34 mouse cellular contexts compared by ENCODE assay signal in genomic region chr9:87784872-87785271, GRCm38 (mm10). TPM values are rescaled to one million over a fixed set of nuclear protein-coding genes. Genes with fewer than 3 reads are reported as not detected.
"Had no signal": no experiment of that assay in that cellular context is flagged by ENCODE, and none has a peak within 500 bp of the region (broad histone marks: within the 10 kb centered on the region; RNA-seq: fewer than 3 reads in every experiment).

No protein-coding gene starts in this region.

- H3K4me3 ChIP-seq: heart, embryonic 12.5 days; heart, embryonic 13.5 days; heart, embryonic 15.5 days; hindbrain, embryonic 10.5 days; hindbrain, embryonic 12.5 days; hindbrain, embryonic 13.5 days; hindbrain, embryonic 15.5 days; intestine, embryonic 15.5 days; layer of hippocampus, adult 2 months; left cerebral cortex, adult 2 months had no signal

- H3K27ac ChIP-seq: heart, embryonic 13.5 days; heart, embryonic 15.5 days; hindbrain, embryonic 10.5 days; hindbrain, embryonic 12.5 days; hindbrain, embryonic 13.5 days; hindbrain, embryonic 14.5 days; hindbrain, embryonic 15.5 days; hindbrain, postnatal 0 days; intestine, embryonic 15.5 days; kidney, postnatal 0 days; layer of hippocampus, adult 2 months; left cerebral cortex, adult 2 months had no signal

- H3K9ac ChIP-seq: heart, embryonic 12.5 days; heart, embryonic 13.5 days; heart, embryonic 15.5 days; hindbrain, embryonic 12.5 days; hindbrain, embryonic 13.5 days; hindbrain, embryonic 14.5 days; hindbrain, embryonic 15.5 days; intestine, embryonic 15.5 days had no signal

- H3K4me2 ChIP-seq: heart, embryonic 12.5 days; heart, embryonic 13.5 days; heart, embryonic 15.5 days; hindbrain, embryonic 12.5 days; hindbrain, embryonic 13.5 days; hindbrain, embryonic 14.5 days; hindbrain, embryonic 15.5 days; intestine, embryonic 15.5 days had no signal

- DNase-seq: heart, postnatal 10 days; heart, postnatal 14 days; heart, postnatal 36 days; heart, postnatal 4 days; kidney, adult 11 months; kidney, adult 18-20 months; kidney, adult 2 months; kidney, adult 8-10 months; kidney, adult 9 months; kidney, postnatal 10 days; kidney, postnatal 14 days; kidney, postnatal 25 days; kidney, postnatal 36 days; kidney, postnatal 4 days; layer of hippocampus, adult 9-11 months; layer of hippocampus, postnatal 36 days had no signal

- H3K36me3 ChIP-seq: heart, embryonic 12.5 days; heart, embryonic 13.5 days; heart, embryonic 15.5 days; hindbrain, embryonic 10.5 days; hindbrain, embryonic 12.5 days; hindbrain, embryonic 13.5 days; hindbrain, embryonic 15.5 days; intestine, embryonic 15.5 days had no signal

- ATAC-seq: hindbrain, embryonic 16.5 days; hindbrain, postnatal 0 days; inflammation-experienced regulatory T-cells, adult 6 months; intestine, embryonic 15.5 days; intestine, embryonic 16.5 days; intestine, postnatal 0 days had no signal

- H3K27me3 ChIP-seq: heart, embryonic 12.5 days; heart, embryonic 13.5 days; heart, embryonic 15.5 days; hindbrain, embryonic 12.5 days; hindbrain, embryonic 13.5 days; hindbrain, embryonic 15.5 days; intestine, embryonic 15.5 days had no signal

- H3K9me3 ChIP-seq: heart, embryonic 12.5 days; heart, embryonic 13.5 days; heart, embryonic 15.5 days; hindbrain, embryonic 10.5 days; hindbrain, embryonic 12.5 days; hindbrain, embryonic 13.5 days; hindbrain, embryonic 15.5 days; intestine, embryonic 15.5 days had no signal

- H3K4me1 ChIP-seq: heart, embryonic 12.5 days; heart, embryonic 13.5 days; heart, embryonic 15.5 days; hindbrain, embryonic 10.5 days; hindbrain, embryonic 12.5 days; hindbrain, embryonic 13.5 days; hindbrain, embryonic 15.5 days; intestine, embryonic 15.5 days had no signal

RNA-seq across cellular contexts. Expression of gene Tbx18, which starts 53.8 kb away (rescaled TPM):
- total RNA-seq: hematopoietic stem cell, adult 5-6 weeks had no signal
- polyA plus RNA-seq: inflammation-experienced regulatory T-cells, adult 6 months had no signal
